Mouse (Mus musculus) right cerebral cortex, adult 18-20 months (tissue): ENCODE measurements around the gene Cort.
"Not testable (repeated sequence)": the region's sequence is repeated elsewhere in the genome, so short reads cannot be mapped to it uniquely, and the experiment has no call there.

Source experiments
- DNase-seq: peaks from one replicate; pipeline ENCODE4 v3.0.0; 2022; ENCODE audit warnings: mixed read lengths

Gene Cort

GRCm38 (mm10) chr4:149145151-149145550 lies 18.6 kb upstream of the Cort start:
- no peak for DNase-seq

- peak; percentile 81 for DNase-seq
Observed at GRCm38 (mm10) chr4:149144459-149144858, 17.9 kb upstream of the Cort start.

- no peak for DNase-seq
Observed at GRCm38 (mm10) chr4:149143594-149143993, 17.0 kb upstream of the Cort start.

- no peak for DNase-seq
Observed at GRCm38 (mm10) chr4:149138515-149138914, 12.0 kb upstream of the Cort start.

- DNase-seq = peak; percentile 89
Observed at GRCm38 (mm10) chr4:149136982-149137770, 10.6 kb upstream of the Cort start, which contains the start of gene Cenps. Cenps (minus strand) TSS chr4:149137629.

GRCm38 (mm10) chr4:149136116-149136850 lies 9.7 kb upstream of the Cort start:
- DNase-seq = no peak

- no peak for DNase-seq
Observed at GRCm38 (mm10) chr4:149133395-149133794, 6.8 kb upstream of the Cort start.

- DNase-seq = no peak
Observed at GRCm38 (mm10) chr4:149131789-149132565, 5.4 kb upstream of the Cort start.

- no peak for DNase-seq
Observed at GRCm38 (mm10) chr4:149131021-149131752, 4.6 kb upstream of the Cort start.

GRCm38 (mm10) chr4:149128467-149128866 lies 1.9 kb upstream of the Cort start:
- DNase-seq = peak; percentile 21

- no peak for DNase-seq
Observed at GRCm38 (mm10) chr4:149126115-149126509, 451 bp downstream of the Cort start.

GRCm38 (mm10) chr4:149125341-149126114 lies 1.0 kb downstream of the Cort start:
- DNase-seq = no peak

GRCm38 (mm10) chr4:149123432-149123831 lies 3.1 kb downstream of the Cort start:
- no peak for DNase-seq

GRCm38 (mm10) chr4:149119978-149120562 lies 6.5 kb downstream of the Cort start:
- not testable (repeated sequence) for DNase-seq

GRCm38 (mm10) chr4:149103875-149104561 lies 22.5 kb downstream of the Cort start, which contains the start of gene Dffa:
Dffa (plus strand) TSS chr4:149104146.
- peak; percentile 94 for DNase-seq

GRCm38 (mm10) chr4:149101456-149101855 lies 25.1 kb downstream of the Cort start:
- no peak for DNase-seq

- not testable (repeated sequence) for DNase-seq
Observed at GRCm38 (mm10) chr4:149100449-149100848, 26.1 kb downstream of the Cort start.

- DNase-seq = peak; percentile 94
Observed at GRCm38 (mm10) chr4:149099369-149100017, 27.1 kb downstream of the Cort start, which contains the start of gene Pex14. Pex14 (minus strand) TSS chr4:149099876.

GRCm38 (mm10) chr4:149098571-149098970 lies 28.0 kb downstream of the Cort start:
- no peak for DNase-seq

- no peak for DNase-seq
Observed at GRCm38 (mm10) chr4:149097956-149098355, 28.6 kb downstream of the Cort start.
